Mouse (Mus musculus) adrenal gland, adult 18-20 months (tissue): ENCODE data around the gene Blmh. TPM values are rescaled to one million over a fixed set of nuclear protein-coding genes. Genes with fewer than 3 reads are reported as not detected.
A peak's percentile ranks its signal among the peaks of the same experiment; 100 is the strongest.
"Not testable (repeated sequence)": the region's sequence is repeated elsewhere in the genome, so short reads cannot be mapped to it uniquely, and the experiment has no call there.

Experiments used
- DNase-seq, 2 experiments: peaks; one replicate each; pipeline ENCODE4 v3.0.0; 2021 to 2022; ENCODE audit warnings: low spot score in 2 of 2
- total RNA-seq, 2 experiments: library from RNA; stranded (reverse); gene quantifications; 1 replicate in 1 of 2; 2 replicates in 1 of 2; pipeline ENCODE4 v1.2.3; 2021

Gene Blmh
- total RNA-seq, 2 experiments from 2014 or later, result 40.3 to 47.8 TPM

GRCm38 (mm10) chr11:76914366-76914765 is 10.2 kb upstream of the Blmh start:
- DNase-seq, result no peak

DNA sequence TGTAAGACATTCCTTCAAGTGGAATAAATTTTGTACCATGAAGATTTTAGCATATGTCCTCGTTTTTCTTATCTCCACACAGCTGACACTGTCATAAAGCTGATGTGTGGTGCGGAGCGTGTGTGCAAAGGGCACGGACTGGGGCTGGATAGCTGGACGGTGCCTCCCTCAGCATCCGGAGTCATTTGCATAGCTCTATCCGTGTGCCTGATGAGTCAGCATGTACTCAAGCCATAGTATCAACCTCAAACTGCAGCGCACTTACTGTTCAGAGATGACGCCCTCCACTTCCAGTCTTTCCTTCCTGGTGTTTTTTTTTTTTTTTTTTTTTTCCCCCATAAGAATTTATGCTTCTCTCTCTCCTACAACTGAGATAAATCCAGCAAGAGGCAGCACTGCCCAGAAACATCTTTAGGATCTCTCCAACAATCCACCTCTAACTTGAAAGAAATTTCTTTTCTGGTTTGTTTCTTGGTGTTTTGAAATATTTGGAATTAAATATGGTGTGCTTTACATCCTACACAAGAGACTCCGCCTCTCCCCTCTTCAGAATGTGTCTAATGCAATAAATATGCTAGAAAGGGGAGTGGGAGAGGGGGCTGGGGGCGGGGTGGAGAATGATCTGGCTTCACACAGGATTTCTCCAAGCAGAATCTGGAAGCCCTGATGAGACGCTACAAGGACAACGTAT is 7.9 kb upstream of the Blmh start:
- DNase-seq, result no peak

- DNase-seq, result no peak
Observed at GRCm38 (mm10) chr11:76917230-76917548, 7.4 kb upstream of the Blmh start.

DNA sequence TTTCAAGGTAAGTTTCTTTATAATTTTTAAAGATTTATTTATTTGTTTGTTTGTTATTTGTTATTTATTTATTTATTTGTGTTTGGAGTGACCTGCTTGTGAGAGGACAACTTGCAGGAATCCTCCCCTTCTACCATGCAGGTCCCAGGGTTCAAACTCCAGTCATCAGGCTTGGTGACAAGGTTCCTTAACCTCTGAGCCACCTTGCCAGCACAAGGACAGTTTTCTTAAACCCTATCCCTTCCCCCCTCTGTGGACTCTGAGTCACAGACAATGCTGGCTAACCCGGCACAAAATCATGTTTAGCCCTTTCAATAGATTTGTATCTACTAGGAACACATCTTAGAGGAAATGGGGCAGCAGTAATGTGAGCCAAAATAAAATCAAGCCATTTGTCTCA is 4.0 kb upstream of the Blmh start:
- DNase-seq, result no peak

DNA sequence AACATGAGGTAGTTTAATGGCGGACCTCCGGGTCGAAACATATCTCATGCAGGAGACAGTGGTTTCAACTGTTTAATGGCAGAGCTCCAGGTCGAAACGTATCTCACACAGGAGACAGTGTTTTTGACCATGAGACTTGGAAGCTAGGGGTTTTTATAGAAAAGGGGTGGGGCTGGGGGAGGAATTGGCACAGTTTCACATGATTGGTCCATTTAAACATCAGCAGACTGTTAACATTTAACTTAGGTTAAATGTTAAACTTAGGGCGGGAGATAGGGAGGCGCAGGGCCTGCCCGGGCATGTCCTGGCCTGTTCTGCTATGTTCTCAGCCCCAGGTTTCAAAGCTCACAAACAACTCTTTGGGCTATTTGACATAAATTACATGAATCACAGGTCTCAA is 4.0 kb downstream of the Blmh start:
- DNase-seq, result not testable (repeated sequence)

- DNase-seq, result no peak
Observed at GRCm38 (mm10) chr11:76933209-76933608, 8.6 kb downstream of the Blmh start.

- no peak for DNase-seq
Observed at GRCm38 (mm10) chr11:76936578-76936977, 12.0 kb downstream of the Blmh start.

DNA sequence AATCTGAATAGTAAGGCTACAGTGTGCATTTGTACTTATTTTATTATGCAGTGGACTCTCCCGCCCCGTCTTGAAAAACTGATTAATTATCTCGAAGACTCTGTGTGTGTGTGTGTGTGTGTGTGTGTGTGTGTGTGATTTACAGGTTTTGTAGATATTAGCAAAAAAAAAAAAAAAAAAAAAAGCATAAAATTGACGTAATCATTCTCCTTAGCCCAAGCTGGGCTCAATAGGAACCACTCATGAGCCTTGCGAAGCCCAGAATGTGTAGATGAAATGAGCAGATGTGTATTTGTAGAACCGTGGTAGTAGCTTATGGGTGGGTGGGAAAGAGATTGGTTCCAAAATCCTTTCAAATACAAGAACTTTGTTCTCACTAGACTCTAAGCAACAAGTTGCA is 20.2 kb downstream of the Blmh start:
- no peak for DNase-seq

DNA sequence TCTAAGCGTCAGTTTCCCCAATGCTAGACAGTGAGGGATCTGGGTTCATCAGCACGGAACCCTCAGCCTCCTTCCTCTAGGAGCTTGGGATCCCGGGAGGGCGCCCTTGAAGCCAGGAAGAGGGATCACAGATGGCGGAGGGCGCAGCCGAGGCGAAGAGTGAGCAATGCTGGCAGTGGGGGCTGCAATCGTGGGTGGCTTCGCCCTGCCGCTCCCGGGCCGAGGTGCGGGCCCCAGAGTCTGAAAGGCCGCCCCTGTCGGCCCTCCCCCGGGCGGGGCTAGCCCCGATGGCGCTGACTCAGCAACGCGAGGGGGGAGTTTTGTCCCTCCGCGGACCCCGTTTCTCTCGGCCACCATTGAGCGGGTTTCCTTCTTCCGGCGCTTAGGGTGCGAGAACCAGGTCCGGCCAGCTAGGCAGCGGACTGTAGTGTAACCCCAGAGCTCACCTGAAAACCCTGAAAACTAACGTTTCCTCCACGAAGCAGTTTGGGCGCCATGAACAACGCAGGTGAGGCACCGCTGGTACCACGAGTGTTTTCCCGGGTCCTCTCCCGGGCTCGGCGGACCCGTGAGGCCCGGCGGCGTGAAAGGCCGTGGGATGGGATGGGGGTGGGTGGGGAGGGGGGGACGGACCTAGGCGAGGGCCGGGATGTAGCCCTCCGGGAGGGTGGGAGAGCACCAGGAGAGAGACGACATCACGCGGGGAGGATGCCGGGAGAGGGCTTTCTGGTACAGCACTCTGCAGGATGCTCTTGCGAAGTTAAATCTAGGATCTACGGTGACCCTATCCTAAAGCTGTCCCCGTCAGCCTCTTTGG is 21.0 kb downstream of the Blmh start:
- peak; percentile 96 for DNase-seq

GRCm38 (mm10) chr11:76946203-76946585 is 21.6 kb downstream of the Blmh start:
- no peak for DNase-seq

DNA sequence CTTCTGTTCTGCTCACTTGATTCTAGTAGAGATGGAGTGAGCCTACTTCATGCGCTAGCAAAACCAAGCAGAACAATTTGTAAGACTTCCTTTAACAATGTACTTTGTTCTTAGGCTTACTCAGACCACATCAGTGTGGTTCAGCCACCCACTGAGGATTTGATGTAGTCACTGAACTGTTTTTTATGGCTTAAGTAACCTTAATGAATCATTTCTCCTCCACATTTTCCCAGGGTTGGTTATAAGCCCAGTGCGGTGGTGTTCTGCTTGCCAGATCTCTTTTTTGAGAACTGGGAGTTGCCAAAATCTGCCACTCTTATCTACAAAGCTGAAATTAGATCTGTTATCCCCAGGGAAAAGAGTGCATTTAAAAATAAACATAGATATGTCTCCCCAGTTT is 28.9 kb downstream of the Blmh start:
- DNase-seq, result no peak

- DNase-seq, result no peak
Observed at GRCm38 (mm10) chr11:76965703-76966102, 41.1 kb downstream of the Blmh start.

DNA sequence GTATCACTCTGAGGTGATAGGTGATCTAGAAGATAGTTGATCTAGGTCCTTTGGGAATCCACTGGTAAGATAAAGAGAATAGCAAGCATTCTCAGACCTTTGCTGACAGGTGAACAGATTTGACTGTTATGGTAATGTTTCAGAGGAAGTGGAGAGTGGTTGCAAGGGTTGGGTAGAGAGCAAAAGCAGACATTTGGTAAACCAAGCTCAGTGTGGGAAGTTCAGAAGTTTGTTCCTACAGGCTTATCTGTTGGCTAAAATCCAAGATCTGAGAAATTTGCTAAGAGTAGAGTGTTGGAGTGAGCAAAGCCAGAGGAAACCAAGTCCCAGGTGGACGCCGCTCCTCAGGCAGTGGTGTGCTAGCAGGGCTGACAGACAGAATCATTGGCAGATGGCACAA is 45.7 kb downstream of the Blmh start:
- DNase-seq, result no peak

DNA sequence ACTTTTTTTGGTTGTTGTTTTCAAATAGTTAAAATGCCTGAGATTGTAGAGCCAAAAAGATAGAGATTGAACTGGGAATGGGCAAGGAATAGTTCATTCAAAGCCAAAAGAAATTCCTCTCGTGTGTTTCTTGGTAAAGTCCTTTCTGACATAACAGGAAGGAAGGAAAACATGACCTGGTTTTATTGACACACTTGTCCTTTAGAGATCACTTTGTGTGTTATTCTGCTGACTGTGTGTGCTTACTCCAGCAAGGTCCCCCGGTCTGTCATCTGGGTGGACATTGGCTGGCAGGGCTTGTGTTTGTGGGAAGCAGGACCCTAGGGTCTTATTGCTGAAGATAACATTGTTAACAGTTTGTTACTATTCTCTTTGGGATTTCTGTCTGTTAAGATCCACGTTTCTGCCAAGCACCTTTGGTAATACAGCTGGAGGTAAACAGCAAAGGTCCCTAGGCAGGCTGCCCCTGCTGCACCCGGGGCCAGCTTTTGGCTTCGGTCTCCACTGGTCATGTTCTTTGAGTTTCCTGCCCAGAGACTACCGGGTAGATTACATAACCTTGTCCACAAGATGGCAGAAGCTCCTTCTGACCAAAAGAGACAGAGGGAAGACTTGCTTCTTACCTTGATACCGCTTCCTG is 50.2 kb downstream of the Blmh start:
- DNase-seq, result no peak

DNA sequence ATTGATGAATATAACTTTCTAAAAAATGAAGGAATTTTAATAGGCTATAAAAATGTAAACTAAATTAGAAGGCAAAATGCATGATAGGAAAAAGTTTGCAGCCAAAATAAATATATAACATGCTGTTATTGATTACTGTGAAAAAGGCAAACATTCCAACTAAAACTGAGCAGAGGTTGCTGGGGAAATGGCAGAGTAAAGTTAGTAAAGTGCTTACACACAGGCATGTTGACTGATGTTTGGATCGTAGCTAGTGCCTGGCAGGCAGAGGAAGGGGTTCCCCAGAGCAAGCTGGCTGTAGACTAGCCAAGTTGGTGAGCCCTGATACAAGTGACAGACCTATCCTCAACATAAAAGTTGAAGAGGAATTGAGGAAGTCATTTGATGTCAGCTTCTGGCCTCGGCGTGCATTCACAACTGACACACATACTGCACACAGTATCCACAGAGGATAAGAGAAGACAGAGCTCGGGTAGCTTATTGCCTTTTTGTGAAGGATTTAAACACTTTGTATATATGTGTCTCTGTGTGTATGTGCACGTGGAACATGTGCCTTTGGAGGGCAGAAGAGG is 57.0 kb downstream of the Blmh start:
- no peak for DNase-seq

GRCm38 (mm10) chr11:76982415-76982814 is 57.8 kb downstream of the Blmh start:
- no peak for DNase-seq

- no peak for DNase-seq
Observed at GRCm38 (mm10) chr11:76983641-76984040, 59.0 kb downstream of the Blmh start.

- DNase-seq, result no peak
Observed at GRCm38 (mm10) chr11:76984173-76984572, 59.6 kb downstream of the Blmh start.

GRCm38 (mm10) chr11:76990839-76991238 is 66.2 kb downstream of the Blmh start:
- no peak for DNase-seq

DNA sequence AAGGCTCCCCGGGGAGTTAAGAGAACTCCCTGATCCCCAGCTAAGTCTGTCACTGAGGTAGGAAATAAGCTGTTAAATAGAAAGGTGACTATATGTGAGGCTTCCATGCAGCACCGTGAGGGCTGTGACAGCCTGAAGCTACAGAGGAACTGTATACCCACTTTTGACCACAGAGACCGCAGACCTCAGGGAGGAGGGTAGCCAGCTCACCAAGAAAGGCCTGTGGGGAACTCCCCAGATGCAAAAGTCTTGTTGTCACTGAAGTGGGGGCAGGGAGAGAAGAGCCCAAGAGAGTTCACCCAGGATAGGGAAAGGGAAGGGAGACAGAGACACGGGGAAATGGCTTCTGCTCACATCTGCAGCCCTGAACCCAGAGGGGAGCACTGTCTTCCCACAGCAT is 68.3 kb downstream of the Blmh start:
- DNase-seq, result no peak

- no peak for DNase-seq
Observed at GRCm38 (mm10) chr11:76995966-76996672, 71.5 kb downstream of the Blmh start.
